Mouse (Mus musculus) cerebellum, adult 11-12 months (tissue): Measurements from ENCODE around the gene Sh3d21.
A peak's percentile ranks its signal among the peaks of the same experiment; 100 is the strongest.

Experiments
- DNase-seq: peaks from one replicate; pipeline ENCODE4 v3.0.0; 2022

The Sh3d21 gene

GRCm38 (mm10) chr4:126141021-126141420 is 22.3 kb downstream of the Sh3d21 start:
- no peak for DNase-seq

GRCm38 (mm10) chr4:126137773-126138172 is 25.5 kb downstream of the Sh3d21 start:
- DNase-seq, result no peak

- peak; percentile 54 for DNase-seq
Measured at GRCm38 (mm10) chr4:126134639-126135038, 28.7 kb downstream of the Sh3d21 start.

DNA sequence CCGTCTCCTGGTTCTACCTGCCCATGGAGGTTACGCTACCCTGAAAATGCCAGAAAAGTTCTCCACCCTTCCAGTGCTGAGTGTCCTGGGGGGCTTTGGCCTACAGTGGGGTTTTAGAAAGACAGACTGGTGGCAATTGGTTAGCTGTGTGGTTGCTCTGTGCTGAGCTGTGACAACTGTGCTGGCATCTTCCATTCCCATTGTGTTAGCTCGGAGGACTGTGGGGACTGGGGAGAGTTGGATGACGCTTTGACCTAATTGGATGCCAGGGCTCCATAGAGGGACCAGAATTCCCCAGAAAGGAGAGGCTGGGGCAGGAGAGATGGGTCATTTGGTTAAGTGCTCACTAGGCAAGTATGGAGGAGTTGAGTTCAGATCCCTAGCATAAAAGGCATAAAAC is 29.1 kb downstream of the Sh3d21 start:
- DNase-seq, result no peak

DNA sequence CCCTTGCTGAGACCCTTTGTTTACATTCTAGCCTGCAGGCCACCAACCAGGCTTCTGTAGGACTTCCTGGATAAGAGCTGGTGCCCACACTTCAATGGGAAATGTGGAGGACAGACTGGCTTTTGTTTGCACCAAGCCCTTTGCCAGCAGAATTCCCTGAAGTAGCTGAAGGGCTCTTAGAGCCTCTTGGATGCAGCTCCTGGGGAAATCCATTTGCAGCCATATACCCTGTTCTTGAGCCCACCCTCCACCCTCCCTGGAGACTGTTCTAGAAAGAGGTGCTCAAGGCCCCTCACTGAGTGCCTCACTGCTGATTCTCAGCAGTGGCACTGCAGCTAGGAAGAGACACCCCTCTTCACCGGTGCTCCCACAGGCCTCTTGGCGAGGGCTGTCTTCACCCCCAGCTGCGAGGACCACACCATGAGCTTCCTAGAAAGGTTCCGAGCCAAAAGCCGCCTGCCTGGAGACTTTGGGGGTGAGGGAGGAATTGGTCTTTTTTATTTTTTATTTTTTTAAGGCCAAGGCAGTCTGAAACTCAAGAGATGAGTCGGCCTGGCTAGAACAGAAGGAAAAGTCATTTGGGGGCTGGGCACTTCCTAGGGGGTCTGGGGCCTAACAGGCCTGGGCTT is 30.5 kb downstream of the Sh3d21 start:
- DNase-seq, result no peak

DNA sequence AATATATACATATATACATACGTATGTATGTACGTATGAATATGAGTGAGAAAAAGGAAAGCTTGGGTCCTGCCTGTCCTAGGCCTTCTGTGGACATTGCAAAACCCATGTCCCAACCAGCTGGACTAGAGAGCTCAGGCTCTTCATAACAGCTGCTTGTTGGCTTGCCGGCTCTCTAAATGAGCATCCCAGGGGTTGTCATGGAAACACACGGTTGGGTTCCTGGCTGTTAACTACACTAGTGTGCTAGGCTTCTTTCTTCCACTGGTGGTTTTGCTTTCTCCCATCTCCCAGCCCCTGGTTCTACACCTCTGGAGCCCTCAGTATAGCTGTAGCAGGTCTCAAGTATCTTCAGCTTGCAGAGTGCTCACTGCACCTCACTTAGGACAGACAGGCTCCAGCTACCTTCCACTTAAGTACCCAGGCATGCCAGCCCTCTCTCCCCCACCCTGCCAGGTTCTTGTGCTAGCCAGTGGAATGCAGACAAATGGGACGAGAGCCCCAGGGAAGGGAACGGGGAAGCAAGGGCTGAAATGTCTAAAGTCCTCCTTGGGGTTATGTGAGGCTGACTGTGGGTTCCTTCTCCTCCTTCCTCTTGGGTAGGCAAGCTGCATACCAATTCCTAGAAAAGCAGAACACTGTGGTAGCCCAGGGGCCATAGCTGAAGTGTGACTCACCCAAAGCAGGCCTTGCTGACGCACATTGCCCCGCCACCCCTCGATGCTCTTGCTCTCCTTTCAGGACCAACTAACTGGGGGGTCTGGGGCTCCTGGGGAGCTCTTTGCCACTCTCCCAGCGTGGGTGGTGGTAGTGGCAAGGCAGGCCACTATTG is 31.8 kb downstream of the Sh3d21 start:
- DNase-seq, result no peak

DNA sequence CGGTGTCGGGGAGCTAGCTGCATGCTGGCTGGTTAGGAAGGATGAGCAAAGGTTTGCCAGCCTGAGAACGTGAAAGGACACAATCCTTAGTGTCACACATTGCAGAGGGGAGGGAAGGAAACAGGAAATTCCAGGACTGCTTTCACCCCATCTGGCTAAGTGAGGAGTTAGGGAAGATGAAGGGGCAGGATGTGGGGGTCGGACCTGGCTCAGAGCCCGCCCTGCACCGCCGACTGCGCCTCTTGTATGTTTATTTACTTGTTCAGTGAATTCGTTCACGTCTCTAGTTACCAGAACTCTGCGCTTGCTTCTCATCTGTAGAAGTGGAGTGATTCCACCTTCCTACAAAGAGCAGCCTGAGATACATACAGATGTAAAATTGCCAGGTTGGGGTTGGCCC is 32.8 kb downstream of the Sh3d21 start:
- DNase-seq, result no peak

- DNase-seq, result peak; percentile 63
Measured at GRCm38 (mm10) chr4:126123309-126124040, 39.8 kb downstream of the Sh3d21 start.

- DNase-seq, result peak; percentile 60
Measured at GRCm38 (mm10) chr4:126120506-126120905, 42.8 kb downstream of the Sh3d21 start.

DNA sequence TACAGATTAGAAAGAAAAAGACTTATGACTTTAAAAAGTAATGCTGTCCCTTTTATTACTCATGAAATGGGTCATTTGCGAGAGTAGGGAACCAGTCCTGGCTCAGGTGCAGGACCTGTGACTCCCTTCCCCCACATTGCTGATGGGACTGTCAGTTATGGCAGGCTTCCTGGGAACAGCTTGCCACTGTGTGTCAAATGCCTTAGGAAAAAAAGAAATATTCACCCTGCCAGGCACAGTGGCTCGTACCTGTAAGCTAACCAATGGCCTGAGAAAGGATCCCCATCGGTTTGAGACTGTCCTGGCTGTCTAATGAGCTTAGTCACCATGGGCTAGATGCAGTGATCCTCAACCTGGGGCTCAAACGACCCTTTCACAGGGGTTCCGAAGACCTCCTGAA is 43.2 kb downstream of the Sh3d21 start:
- DNase-seq, result peak; percentile 90

DNA sequence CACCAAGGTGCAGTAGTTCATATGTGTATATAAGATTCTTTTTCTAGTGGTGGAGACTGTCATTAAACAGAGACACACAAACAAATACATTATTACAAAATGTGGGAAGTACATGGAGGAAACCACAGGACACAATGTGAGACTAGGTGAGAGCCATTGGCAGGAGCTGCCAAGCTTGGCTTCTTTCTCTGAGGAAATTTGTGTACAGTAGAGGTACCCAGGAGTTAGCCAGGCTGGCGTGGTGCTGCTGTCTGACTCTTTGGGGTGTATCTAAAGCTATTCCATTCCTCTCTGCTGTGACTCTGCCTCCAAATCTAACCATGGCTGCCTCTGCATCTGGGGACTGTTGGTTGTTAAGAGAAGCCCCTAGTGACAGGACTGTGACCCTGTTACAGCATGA is 44.2 kb downstream of the Sh3d21 start:
- DNase-seq, result peak; percentile 68

DNA sequence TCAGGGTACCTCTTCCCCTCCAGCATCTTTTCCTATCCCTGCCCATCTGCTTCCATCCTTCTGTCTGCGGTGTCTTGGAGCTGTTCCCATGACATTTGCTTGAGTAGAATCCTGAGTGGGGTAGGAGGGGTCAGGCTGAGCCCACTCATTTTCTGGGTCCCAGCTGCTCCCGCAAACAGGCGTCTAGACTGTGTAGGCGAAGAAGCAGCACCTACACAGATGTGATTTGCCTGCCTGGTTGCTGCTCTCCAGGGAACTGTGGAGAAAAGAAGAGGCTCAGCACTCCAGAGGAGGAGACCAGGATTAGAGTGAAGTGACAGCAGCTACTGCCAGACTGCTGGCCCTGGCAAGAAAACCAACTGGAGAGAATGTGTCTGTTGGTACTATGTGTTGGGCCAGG is 44.6 kb downstream of the Sh3d21 start:
- DNase-seq, result peak; percentile 78

DNA sequence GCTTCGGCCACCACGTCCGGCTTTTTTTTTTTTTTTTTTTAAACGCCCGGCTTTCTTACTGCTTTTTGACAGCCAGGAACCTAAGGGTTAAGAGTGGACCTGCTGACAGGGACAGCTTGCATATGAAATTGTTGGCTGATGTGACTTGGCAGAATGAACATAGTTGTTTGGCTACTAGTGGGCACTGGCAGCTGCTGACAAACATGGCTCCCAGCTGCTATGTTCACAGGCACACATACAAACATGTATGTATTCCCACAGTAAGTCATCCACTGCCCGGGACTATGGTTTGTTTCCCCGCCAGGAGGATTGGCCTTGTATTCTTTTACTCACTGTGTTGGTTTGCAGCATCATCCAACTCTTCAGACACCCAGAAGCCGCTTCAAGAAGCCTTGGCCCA is 46.2 kb downstream of the Sh3d21 start:
- DNase-seq, result peak; percentile 54

- DNase-seq, result no peak
Measured at GRCm38 (mm10) chr4:126115871-126116521, 47.3 kb downstream of the Sh3d21 start.

DNA sequence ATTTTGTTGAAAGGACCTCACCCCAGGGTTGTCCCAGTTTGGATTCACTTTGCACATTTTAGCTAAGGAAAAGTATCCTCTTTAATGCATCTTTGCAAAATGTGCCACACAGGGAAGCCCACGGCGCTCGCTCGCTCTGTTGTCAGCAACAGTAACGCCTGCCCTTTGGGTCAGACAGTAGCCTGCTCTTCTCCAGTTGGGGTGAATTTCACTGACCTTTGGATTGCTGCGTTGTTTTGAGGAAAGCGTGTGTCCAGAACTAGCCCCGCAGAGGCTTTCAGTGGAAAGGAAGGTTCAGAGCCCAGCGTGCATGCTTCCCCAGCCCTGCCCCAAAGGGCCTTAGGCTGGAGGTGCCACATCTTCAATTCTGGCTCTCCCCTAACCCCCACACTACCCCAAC is 47.9 kb downstream of the Sh3d21 start:
- no peak for DNase-seq

GRCm38 (mm10) chr4:126113943-126114342 is 49.3 kb downstream of the Sh3d21 start:
- peak; percentile 71 for DNase-seq

GRCm38 (mm10) chr4:126113243-126113642 is 50.0 kb downstream of the Sh3d21 start:
- peak; percentile 80 for DNase-seq

DNA sequence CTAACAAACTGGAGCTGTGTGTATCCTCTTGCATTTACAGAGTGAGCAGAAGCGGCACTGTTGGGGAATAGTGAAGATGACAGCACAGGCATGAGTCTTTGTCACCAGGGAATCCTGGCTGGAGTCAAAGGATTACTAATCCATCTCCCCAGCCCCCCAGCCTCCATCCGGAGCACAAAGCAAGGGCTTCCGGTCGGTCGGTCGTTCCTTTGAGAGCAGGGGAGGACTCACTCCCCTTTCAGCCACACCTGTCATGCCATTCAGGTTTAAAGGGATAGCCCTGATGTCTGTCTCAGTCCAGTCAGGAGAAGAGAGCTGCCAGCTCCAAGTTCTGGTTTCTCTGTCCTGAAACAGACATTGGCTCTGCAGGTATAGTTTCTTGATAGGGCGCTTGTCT is 52.1 kb downstream of the Sh3d21 start:
- no peak for DNase-seq

GRCm38 (mm10) chr4:126110374-126111152 is 52.7 kb downstream of the Sh3d21 start:
- DNase-seq, result peak; percentile 82

- no peak for DNase-seq
Measured at GRCm38 (mm10) chr4:126109613-126110373, 53.5 kb downstream of the Sh3d21 start.

DNA sequence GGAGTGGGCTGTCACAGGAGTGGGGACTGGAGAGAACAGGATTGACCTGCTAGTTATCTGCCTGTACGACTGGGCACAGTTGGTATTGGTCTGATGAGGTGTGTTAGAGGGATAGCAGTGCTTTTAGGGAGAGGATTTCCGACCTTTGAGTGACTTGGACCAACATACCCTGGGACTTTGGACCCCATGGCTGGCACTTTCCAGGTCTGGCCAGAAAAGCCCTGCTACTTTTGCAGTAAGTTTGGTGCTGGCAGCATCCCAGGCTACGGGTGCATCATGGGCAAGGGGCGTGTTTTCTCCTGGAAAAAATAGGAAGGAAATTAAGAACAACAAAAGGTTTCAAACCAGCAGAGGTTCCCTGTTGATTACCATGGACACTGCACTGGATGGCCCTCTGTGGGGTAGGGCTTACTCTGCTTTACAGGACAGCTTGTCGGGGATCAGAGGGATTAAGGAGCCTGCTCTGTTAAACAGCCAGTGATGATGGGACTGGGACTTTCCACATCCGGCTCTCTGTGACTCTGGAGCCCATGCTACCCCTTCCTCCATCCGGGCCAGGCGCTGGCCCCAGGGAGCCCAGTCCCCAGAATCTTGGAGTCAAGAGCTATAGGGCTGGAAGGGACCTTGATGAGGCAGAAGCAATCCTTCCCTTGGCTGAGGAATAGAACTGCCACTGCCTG is 55.1 kb downstream of the Sh3d21 start:
- DNase-seq, result no peak
